Mouse (Mus musculus): ENCODE measurements at regions not wholly inside any gene's neighbourhood (a gene's known extent, or its start where the extent isn't known, plus 50 kb on each side); places are given as distances from the start of the nearest gene placed in this dataset.
"Not testable (repeated sequence)": the region's sequence is repeated elsewhere in the genome, so short reads cannot be mapped to it uniquely, and the experiment has no call there.

GRCm38 (mm10) chr11:41090391-41090900, 335.3 kb upstream of the Ccng1 start:
- DNase-seq (ENCODE audit: low read depth), result not testable (repeated sequence)

- TF ChIP-seq POLR2A (IDR thresholded peaks at IDR 0.05; ENCODE audit: borderline replicate concordance, extremely low read depth, insufficient read depth, insufficient read length, poor library complexity, severe bottlenecking), result no peak
- no peak for TF ChIP-seq CTCF (IDR thresholded peaks at IDR 0.05; ENCODE audit: borderline replicate concordance, extremely low read depth, insufficient read depth, insufficient read length)
- DNase-seq (ENCODE audit: low read depth), result no peak
Observed at GRCm38 (mm10) chr11:41063570-41063969, 308.5 kb upstream of the Ccng1 start.

GRCm38 (mm10) chr11:41057796-41058195, 302.7 kb upstream of the Ccng1 start:
- DNase-seq (ENCODE audit: low read depth), result no peak
- TF ChIP-seq CTCF (IDR thresholded peaks at IDR 0.05; ENCODE audit: borderline replicate concordance, extremely low read depth, insufficient read depth, insufficient read length) (no peak), POLR2A (IDR thresholded peaks at IDR 0.05; ENCODE audit: borderline replicate concordance, extremely low read depth, insufficient read depth, insufficient read length, poor library complexity, severe bottlenecking) (no peak)

GRCm38 (mm10) chr11:41030018-41030417, 274.9 kb upstream of the Ccng1 start:
- TF ChIP-seq CTCF (IDR thresholded peaks at IDR 0.05; ENCODE audit: borderline replicate concordance, extremely low read depth, insufficient read depth, insufficient read length) (no peak), POLR2A (IDR thresholded peaks at IDR 0.05; ENCODE audit: borderline replicate concordance, extremely low read depth, insufficient read depth, insufficient read length, poor library complexity, severe bottlenecking) (no peak)
- DNase-seq (ENCODE audit: low read depth), result no peak

GRCm38 (mm10) chr11:41010096-41010495, 255.0 kb upstream of the Ccng1 start:
- no peak for TF ChIP-seq CTCF (IDR thresholded peaks at IDR 0.05; ENCODE audit: borderline replicate concordance, extremely low read depth, insufficient read depth, insufficient read length)
- TF ChIP-seq POLR2A (IDR thresholded peaks at IDR 0.05; ENCODE audit: borderline replicate concordance, extremely low read depth, insufficient read depth, insufficient read length, poor library complexity, severe bottlenecking), result no peak
- DNase-seq (ENCODE audit: low read depth), result peak; percentile 76

- TF ChIP-seq CTCF (IDR thresholded peaks at IDR 0.05; ENCODE audit: borderline replicate concordance, extremely low read depth, insufficient read depth, insufficient read length) (no peak), POLR2A (IDR thresholded peaks at IDR 0.05; ENCODE audit: borderline replicate concordance, extremely low read depth, insufficient read depth, insufficient read length, poor library complexity, severe bottlenecking) (no peak)
- no peak for DNase-seq (ENCODE audit: low read depth)
Observed at GRCm38 (mm10) chr11:40972806-40973205, 217.7 kb upstream of the Ccng1 start.

- DNase-seq (ENCODE audit: low read depth), result peak; percentile 92
- TF ChIP-seq POLR2A (IDR thresholded peaks at IDR 0.05; ENCODE audit: borderline replicate concordance, extremely low read depth, insufficient read depth, insufficient read length, poor library complexity, severe bottlenecking), result no peak
- TF ChIP-seq CTCF (IDR thresholded peaks at IDR 0.05; ENCODE audit: borderline replicate concordance, extremely low read depth, insufficient read depth, insufficient read length), result peak; percentile 94
Observed at GRCm38 (mm10) chr11:40927168-40927567, 172.1 kb upstream of the Ccng1 start.

GRCm38 (mm10) chr11:40891485-40891884, 136.4 kb upstream of the Ccng1 start:
- no peak for TF ChIP-seq CTCF (IDR thresholded peaks at IDR 0.05; ENCODE audit: borderline replicate concordance, extremely low read depth, insufficient read depth, insufficient read length)
- TF ChIP-seq POLR2A (IDR thresholded peaks at IDR 0.05; ENCODE audit: borderline replicate concordance, extremely low read depth, insufficient read depth, insufficient read length, poor library complexity, severe bottlenecking), result no peak

GRCm38 (mm10) chr11:40884509-40884908, 129.4 kb upstream of the Ccng1 start:
- no peak for TF ChIP-seq POLR2A (IDR thresholded peaks at IDR 0.05; ENCODE audit: borderline replicate concordance, extremely low read depth, insufficient read depth, insufficient read length, poor library complexity, severe bottlenecking)
- no peak for TF ChIP-seq CTCF (IDR thresholded peaks at IDR 0.05; ENCODE audit: borderline replicate concordance, extremely low read depth, insufficient read depth, insufficient read length)
- peak; percentile 82 for DNase-seq (ENCODE audit: low read depth)

More at GRCm38 (mm10) chr11:40891485-40891884, 136.4 kb upstream of the Ccng1 start:
- no peak for DNase-seq (ENCODE audit: low read depth)

GRCm38 (mm10) chr11:40879589-40879988, 124.5 kb upstream of the Ccng1 start:
- DNase-seq (ENCODE audit: low read depth), result no peak
- TF ChIP-seq POLR2A (IDR thresholded peaks at IDR 0.05; ENCODE audit: borderline replicate concordance, extremely low read depth, insufficient read depth, insufficient read length, poor library complexity, severe bottlenecking) (no peak), CTCF (IDR thresholded peaks at IDR 0.05; ENCODE audit: borderline replicate concordance, extremely low read depth, insufficient read depth, insufficient read length) (no peak)

- no peak for DNase-seq (ENCODE audit: low read depth)
- TF ChIP-seq POLR2A (IDR thresholded peaks at IDR 0.05; ENCODE audit: borderline replicate concordance, extremely low read depth, insufficient read depth, insufficient read length, poor library complexity, severe bottlenecking), result no peak
- no peak for TF ChIP-seq CTCF (IDR thresholded peaks at IDR 0.05; ENCODE audit: borderline replicate concordance, extremely low read depth, insufficient read depth, insufficient read length)
Observed at GRCm38 (mm10) chr11:40873002-40873401, 117.9 kb upstream of the Ccng1 start.

GRCm38 (mm10) chr11:40865694-40866093, 110.6 kb upstream of the Ccng1 start:
- peak; percentile 86 for DNase-seq (ENCODE audit: low read depth)
- peak; percentile 65; the same call in 1 of the 2 replicates for TF ChIP-seq CTCF (IDR thresholded peaks at IDR 0.05; ENCODE audit: borderline replicate concordance, extremely low read depth, insufficient read depth, insufficient read length)
- TF ChIP-seq POLR2A (IDR thresholded peaks at IDR 0.05; ENCODE audit: borderline replicate concordance, extremely low read depth, insufficient read depth, insufficient read length, poor library complexity, severe bottlenecking), result no peak
